Mouse (Mus musculus) layer of hippocampus, adult 2 months (tissue): ENCODE measurements around the gene Rpe. TPM values are rescaled to one million over a fixed set of nuclear protein-coding genes. Genes with fewer than 3 reads are reported as not detected.
"Not testable (repeated sequence)": the region's sequence is repeated elsewhere in the genome, so short reads cannot be mapped to it uniquely, and the experiment has no call there.

Experiments used
- DNase-seq, 2 experiments: peaks; one replicate each; pipeline ENCODE4 v3.0.0; 2022; ENCODE audit warnings: low spot score in 2 of 2
- H3K27ac ChIP-seq: fragments of 200-600 bp; 2 replicates; pipeline ENCODE4 v1.8.1; 2022
- H3K4me3 ChIP-seq: fragments of 200-600 bp; 2 replicates; pipeline ENCODE4 v1.8.1; 2022; ENCODE audit warnings: mild to moderate bottlenecking
- CTCF ChIP-seq: fragments of 200-600 bp; conservative IDR thresholded peaks from 2 replicates; pipeline ENCODE4 v1.8.1; 2022; ENCODE audit warnings: antibody characterized with exemption, mild to moderate bottlenecking, moderate library complexity
- long read RNA-seq, 2 experiments: library from polyadenylated mRNA; stranded (forward); transcript quantifications; one replicate each; pipeline ENCODE4 v2.0.0; 2021; ENCODE audit warnings: borderline mapping rate in 2 of 2
- total RNA-seq, 2 experiments: library from RNA; stranded (reverse); gene quantifications; 2 replicates each; pipeline ENCODE4 v1.2.3; 2021

Rpe gene
- 10 to 100 TPM; 36.5 to 38.9 TPM for total RNA-seq
- long read RNA-seq, experiment 1, transcript Rpe-201 (6 exons, 2,692 nt) = major isoform, 11 of 32 reads
- long read RNA-seq, experiment 1, partial matches to known transcripts = 5 of 32 reads
- long read RNA-seq, experiment 1, other reads (novel, unspliced or antisense) = 15 of 32 reads
- long read RNA-seq, experiment 2, transcript Rpe-201 (6 exons, 2,692 nt) = major isoform, 16 of 55 reads
- long read RNA-seq, experiment 2, partial matches to known transcripts = 9 of 55 reads
- long read RNA-seq, experiment 2, other reads (novel, unspliced or antisense) = 27 of 55 reads

- peak within 1 kb of the TSS; percentile 88 for H3K27ac ChIP-seq
- TF ChIP-seq CTCF = peak; percentile 25; the same call in 1 of the 2 replicates
- peak within 1 kb of the TSS; percentile 69 for H3K4me3 ChIP-seq
- DNase-seq = peak; percentile 90 to 91
Measured at GRCm38 (mm10) chr1:66700693-66701575, at the start of gene Rpe. Gene Rpe, plus strand, starts transcription at chr1:66700831.

GRCm38 (mm10) chr1:66655119-66655746, 45.4 kb upstream of the Rpe start:
- TF ChIP-seq CTCF = no peak
- DNase-seq = no peak
- peak overlapping the region; percentile 4; the same call in 1 of the 2 replicates for H3K27ac ChIP-seq
- H3K4me3 ChIP-seq = no peak overlapping the region

- Histone ChIP-seq H3K27ac (no peak overlapping the region), H3K4me3 (no peak overlapping the region)
- no peak for DNase-seq
- TF ChIP-seq CTCF = peak; percentile 89
Measured at GRCm38 (mm10) chr1:66655747-66656119, 44.9 kb upstream of the Rpe start.

DNA sequence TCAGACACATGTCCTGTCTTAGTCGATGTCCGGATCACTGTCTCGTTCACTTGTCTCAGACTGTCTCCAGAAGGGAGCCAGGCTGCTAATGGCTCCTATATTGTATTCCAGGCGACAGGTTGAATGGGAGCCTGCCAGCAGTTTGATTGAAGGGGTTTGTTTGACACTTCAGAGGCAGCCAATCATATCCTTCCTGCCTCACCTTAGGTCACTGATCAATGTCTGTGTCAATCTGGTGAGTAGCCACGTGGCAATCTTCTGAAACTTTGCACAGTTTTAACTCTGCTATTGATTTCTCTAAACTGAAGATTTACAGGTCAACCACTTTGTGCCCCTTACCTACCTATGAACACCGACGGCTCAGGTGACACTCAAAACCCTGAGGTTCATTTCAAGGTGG, 29.2 kb upstream of the Rpe start:
- no peak for TF ChIP-seq CTCF
- DNase-seq = no peak
- Histone ChIP-seq H3K4me3 (no peak overlapping the region), H3K27ac (no peak overlapping the region)

DNA sequence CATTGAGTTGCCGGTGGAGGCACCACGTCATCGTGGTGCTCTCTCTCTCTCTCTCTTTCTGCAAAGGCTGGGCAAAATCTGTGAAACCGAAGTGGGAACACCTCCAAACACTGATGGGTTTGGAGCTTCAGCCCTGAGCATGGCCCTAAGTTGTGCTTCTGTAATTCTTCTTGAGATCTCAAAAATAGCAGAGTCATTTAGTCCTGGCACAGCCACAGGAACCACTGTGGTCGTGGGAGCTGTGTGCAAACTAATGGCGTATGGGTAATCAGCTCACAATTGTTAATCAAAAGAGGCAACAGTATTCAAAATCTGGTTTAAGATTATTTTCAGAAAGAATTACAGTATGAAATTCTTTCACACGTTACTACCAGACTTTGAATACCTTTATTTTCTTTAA, 27.8 kb upstream of the Rpe start:
- no peak for DNase-seq

DNA sequence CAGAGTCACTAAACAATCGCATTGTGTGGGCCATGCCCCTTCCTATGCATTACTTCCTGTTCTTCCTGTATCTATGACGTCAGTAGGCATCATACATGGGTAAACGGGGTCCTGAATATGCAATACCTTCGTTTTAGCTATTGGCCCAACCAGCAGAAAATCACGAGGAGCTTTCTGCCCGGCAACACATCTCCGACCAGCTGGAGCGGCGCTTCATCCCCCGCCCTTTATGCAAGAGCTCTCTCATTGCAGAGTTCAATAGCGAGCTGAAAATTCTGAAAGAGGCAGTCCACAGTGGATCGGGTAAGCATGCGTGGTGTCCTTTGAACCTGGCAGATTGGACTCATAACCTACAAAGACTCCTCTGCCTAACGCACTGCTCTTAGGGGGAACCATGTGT, 22.7 kb upstream of the Rpe start:
- Histone ChIP-seq H3K27ac (no peak overlapping the region), H3K4me3 (no peak overlapping the region)
- DNase-seq = peak in 1 of 2 experiments; percentile 35
- no peak for TF ChIP-seq CTCF

More for the DNA sequence above, 27.8 kb upstream of the Rpe start:
- Histone ChIP-seq H3K4me3 (no peak overlapping the region), H3K27ac (no peak overlapping the region)
- no peak for TF ChIP-seq CTCF

DNA sequence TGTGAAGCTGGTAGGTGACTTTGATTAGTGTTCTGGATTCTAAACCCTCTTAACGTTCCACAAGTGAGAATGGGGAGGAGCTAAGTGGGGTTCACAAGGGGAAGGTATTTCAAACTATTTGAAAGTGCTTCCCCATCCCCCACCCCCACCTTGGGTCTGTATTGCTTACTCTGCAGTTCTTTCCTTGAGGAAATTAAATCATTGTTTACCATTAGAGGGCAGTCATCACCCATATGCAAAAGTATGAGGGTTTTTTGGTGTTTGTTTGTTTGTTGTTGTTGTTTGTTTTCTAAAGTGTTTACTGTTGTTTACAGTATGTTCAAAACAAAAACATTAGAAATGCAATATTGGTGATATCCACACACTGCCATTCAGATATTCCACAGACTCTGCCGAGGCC, 22.0 kb upstream of the Rpe start:
- TF ChIP-seq CTCF = peak; percentile 60
- no peak for DNase-seq
- H3K4me3 ChIP-seq = no peak overlapping the region
- H3K27ac ChIP-seq = no peak overlapping the region

GRCm38 (mm10) chr1:66682974-66683373, 17.7 kb upstream of the Rpe start:
- no peak for TF ChIP-seq CTCF
- no peak overlapping the region for H3K27ac ChIP-seq
- no peak overlapping the region for H3K4me3 ChIP-seq
- no peak for DNase-seq

- TF ChIP-seq CTCF = no peak
- no peak overlapping the region for H3K4me3 ChIP-seq
- DNase-seq = no peak
- H3K27ac ChIP-seq = no peak overlapping the region
Measured at GRCm38 (mm10) chr1:66691772-66692171, 8.9 kb upstream of the Rpe start.

DNA sequence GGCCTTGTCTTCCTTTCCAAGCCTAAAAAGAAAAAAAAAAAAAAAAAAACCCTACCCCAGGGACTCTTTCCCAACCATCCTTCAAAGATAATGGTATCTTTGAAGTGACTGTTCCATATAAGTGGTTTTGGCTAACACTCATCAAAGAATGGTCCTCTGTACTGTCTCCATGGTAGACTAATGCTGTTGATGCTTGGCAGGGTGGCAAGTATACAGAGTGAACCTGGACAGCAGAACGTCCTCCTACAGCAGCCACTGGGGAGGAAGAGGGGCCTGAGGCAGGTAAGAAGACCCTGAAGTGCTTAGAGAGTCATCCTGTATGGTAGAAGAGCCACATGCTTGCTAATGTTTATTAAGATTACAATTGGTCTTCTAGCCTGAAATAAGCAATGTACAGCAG, 8.3 kb upstream of the Rpe start:
- Histone ChIP-seq H3K4me3 (no peak overlapping the region), H3K27ac (peak overlapping the region; percentile 74)
- no peak for TF ChIP-seq CTCF
- no peak for DNase-seq

GRCm38 (mm10) chr1:66692780-66693392, 7.7 kb upstream of the Rpe start:
- no peak for DNase-seq
- TF ChIP-seq CTCF = no peak
- peak overlapping the region; percentile 25; the same call in 1 of the 2 replicates for H3K27ac ChIP-seq
- no peak overlapping the region for H3K4me3 ChIP-seq

DNA sequence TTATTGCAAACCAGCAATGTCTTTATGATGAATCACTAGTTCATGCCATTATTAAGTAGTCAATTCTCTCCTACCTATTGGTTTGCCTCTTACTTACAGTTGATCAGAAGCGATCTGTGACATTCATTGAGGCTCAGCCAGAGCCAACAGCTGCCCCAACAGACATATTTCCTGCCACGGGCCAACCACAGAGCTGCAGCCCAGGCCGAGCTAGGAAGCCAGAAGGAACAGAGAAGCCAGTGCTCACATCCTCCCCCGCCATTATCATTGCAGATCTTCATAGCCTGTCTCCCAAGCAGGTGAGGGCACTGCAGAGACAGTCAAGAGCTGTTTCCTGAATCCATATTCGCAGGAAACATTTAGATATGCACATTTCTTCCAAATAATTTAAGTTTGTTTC, 6.4 kb upstream of the Rpe start:
- Histone ChIP-seq H3K27ac (no peak overlapping the region), H3K4me3 (no peak overlapping the region)
- DNase-seq = no peak
- no peak for TF ChIP-seq CTCF

GRCm38 (mm10) chr1:66695296-66695695, 5.3 kb upstream of the Rpe start:
- no peak overlapping the region for H3K4me3 ChIP-seq
- no peak for TF ChIP-seq CTCF
- DNase-seq = no peak
- no peak overlapping the region for H3K27ac ChIP-seq

DNA sequence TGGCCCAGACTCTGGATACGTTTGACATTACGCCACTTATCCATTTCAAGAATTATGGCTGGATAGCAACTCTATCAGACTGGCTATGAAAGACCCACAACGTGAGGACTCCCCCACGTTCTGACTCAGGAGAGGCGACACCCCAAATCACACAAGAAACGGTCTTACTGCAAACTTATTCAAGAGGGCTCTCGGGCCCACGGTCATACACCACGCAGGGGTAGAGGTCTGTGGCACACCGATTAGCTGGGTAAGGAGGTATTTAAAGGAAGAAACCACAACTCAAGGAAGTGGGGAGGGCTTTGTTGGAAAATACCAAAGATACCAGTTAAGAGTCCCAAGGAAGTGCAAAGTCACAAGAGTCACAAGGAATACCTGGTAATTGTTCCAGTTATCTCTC, 1.0 kb upstream of the Rpe start:
- DNase-seq, H3K4me3 ChIP-seq: not testable (repeated sequence)

More for the DNA sequence above, 1.0 kb upstream of the Rpe start:
- H3K27ac ChIP-seq = not testable (repeated sequence)
